Mouse (Mus musculus) kidney, embryonic 16.5 days (tissue): Measurements from ENCODE around the gene Pigq. TPM values are rescaled to one million over a fixed set of nuclear protein-coding genes. Genes with fewer than 3 reads are reported as not detected.

Experiments used
- ATAC-seq: fragments of 200-750 bp; cut with Nextera tagmentation; 2 replicates; pipeline ENCODE4 v1.8.0; 2017; ENCODE audit warnings: moderate TSS enrichment; ENCODE audit not compliant: low FRiP score, low TSS enrichment
- H3K27ac ChIP-seq: fragments of 300-500 bp; sonication (generic); 2 replicates; pipeline ENCODE4 v1.5.1; 2014; ENCODE audit warnings: low read length
- H3K27me3 ChIP-seq: fragments of 300-500 bp; sonication (generic); 2 replicates; pipeline ENCODE4 v1.6.1; 2014; ENCODE audit warnings: low read length, control low read depth, mixed read lengths; ENCODE audit not compliant: insufficient read depth
- H3K36me3 ChIP-seq: fragments of 300-500 bp; sonication (generic); 2 replicates; pipeline ENCODE4 v1.6.1; 2014; ENCODE audit warnings: low read length, control low read depth, mixed read lengths; ENCODE audit not compliant: insufficient read depth
- H3K4me1 ChIP-seq: fragments of 300-500 bp; sonication (generic); 2 replicates; pipeline ENCODE4 v1.6.1; 2014; ENCODE audit warnings: low read length, control low read depth, mixed read lengths; ENCODE audit not compliant: insufficient read depth
- H3K4me2 ChIP-seq: fragments of 300-500 bp; sonication (generic); replicated peaks from 2 replicates; pipeline ENCODE4 v1.6.1; 2014; ENCODE audit warnings: low read depth, low read length
- H3K4me3 ChIP-seq: fragments of 300-500 bp; sonication (generic); 2 replicates; pipeline ENCODE4 v1.5.1; 2014; ENCODE audit warnings: mild to moderate bottlenecking, low read length
- H3K9ac ChIP-seq: fragments of 300-500 bp; sonication (generic); replicated peaks from 2 replicates; pipeline ENCODE4 v1.6.1; 2014; ENCODE audit warnings: low read length
- H3K9me3 ChIP-seq: fragments of 300-500 bp; sonication (generic); 2 replicates; pipeline ENCODE4 v1.6.1; 2016; ENCODE audit warnings: low read length, control low read depth
- WGBS: fragments of 180-500 bp; shearing (Covaris S2); extraction: QIAGEN DNeasy Blood & Tissue Kit; methylation state at CpG from one replicate; pipeline ENCODE4 v1.1.7; 2014; 5-methylcytosine and 5-hydroxymethylcytosine counted together
- polyA plus RNA-seq: library from polyadenylated mRNA; unstranded; fragments of >200 nt; fragmentation: Nextera tagmentation; extraction: Ambion mirVana; gene quantifications from 2 replicates; pipeline ENCODE4 v1.2.1, GENCODE M21; 2015

The Pigq gene
- polyA plus RNA-seq, 1 experiment from 2014 or later = 85.8 TPM

DNA sequence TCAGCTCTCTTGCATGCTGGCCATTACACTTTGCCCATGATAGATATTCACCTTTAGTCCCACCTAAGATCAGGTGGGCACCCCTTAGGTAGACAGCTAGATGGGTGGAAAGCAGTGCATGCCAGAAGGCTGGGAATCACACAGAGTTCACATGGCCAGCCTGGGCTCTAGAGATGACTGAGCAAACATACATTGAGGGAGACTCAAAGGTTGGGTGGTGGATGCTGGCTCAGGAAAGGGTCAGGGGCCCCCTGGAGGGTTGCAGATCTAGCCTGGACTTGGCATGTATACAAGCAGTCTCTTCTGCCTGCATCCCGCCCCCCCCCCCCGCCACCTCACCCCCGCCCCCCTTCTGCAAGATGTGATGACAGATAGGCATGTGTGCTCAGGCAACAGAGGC lies 6.0 kb upstream of the Pigq start:
- Histone ChIP-seq H3K4me2 (peak overlapping the region; percentile 70), H3K9me3 (no peaks in the 10 kb centered on the region), H3K9ac (no peak overlapping the region), H3K27me3 (peaks cover 36% of the 10 kb centered on the region), H3K4me3 (peak overlapping the region; percentile 55), H3K27ac (peak overlapping the region; percentile 75), H3K36me3 (no peaks in the 10 kb centered on the region), H3K4me1 (peaks cover 12% of the 10 kb centered on the region)
- 0% methylated on average over 3 of the region's 3 CpGs for WGBS
- no peak for ATAC-seq

- Histone ChIP-seq H3K4me2 (peak overlapping the region; percentile 70), H3K4me1 (peaks cover 14% of the 10 kb centered on the region), H3K27me3 (peaks cover 36% of the 10 kb centered on the region), H3K9me3 (no peaks in the 10 kb centered on the region), H3K36me3 (no peaks in the 10 kb centered on the region), H3K27ac (peak overlapping the region; percentile 71), H3K4me3 (peak overlapping the region; percentile 30), H3K9ac (no peak overlapping the region)
- ATAC-seq = no peak
- WGBS = 63% methylated on average over 5 of the region's 5 CpGs
Measured at GRCm38 (mm10) chr17:25949981-25950380, 5.2 kb upstream of the Pigq start.

GRCm38 (mm10) chr17:25948051-25948450 lies 3.3 kb upstream of the Pigq start:
- Histone ChIP-seq H3K27ac (no peak overlapping the region; the same call in 1 of the 2 replicates), H3K9me3 (no peaks in the 10 kb centered on the region), H3K27me3 (peaks cover 31% of the 10 kb centered on the region), H3K4me1 (peaks cover 14% of the 10 kb centered on the region), H3K36me3 (no peaks in the 10 kb centered on the region), H3K9ac (no peak overlapping the region), H3K4me2 (no peak overlapping the region), H3K4me3 (no peak overlapping the region)
- WGBS = 65% methylated on average over 8 of the region's 8 CpGs
- ATAC-seq = no peak

GRCm38 (mm10) chr17:25947576-25947975 lies 2.8 kb upstream of the Pigq start:
- no peak for ATAC-seq
- whole genome bisulfite sequencing = 85% methylated on average over 4 of the region's 4 CpGs
- Histone ChIP-seq H3K4me1 (peaks cover 14% of the 10 kb centered on the region), H3K9me3 (no peaks in the 10 kb centered on the region), H3K4me2 (no peak overlapping the region), H3K27me3 (peaks cover 27% of the 10 kb centered on the region), H3K4me3 (no peak overlapping the region), H3K9ac (no peak overlapping the region), H3K36me3 (no peaks in the 10 kb centered on the region), H3K27ac (peak overlapping the region; percentile 15; the same call in 1 of the 2 replicates)

- Histone ChIP-seq H3K4me1 (peaks cover 9% of the 10 kb centered on the region), H3K9me3 (no peaks in the 10 kb centered on the region), H3K36me3 (no peaks in the 10 kb centered on the region), H3K27me3 (peaks cover 20% of the 10 kb centered on the region), H3K4me3 (no peak overlapping the region), H3K27ac (peak overlapping the region; percentile 87; the same call in 1 of the 2 replicates), H3K9ac (no peak overlapping the region), H3K4me2 (no peak overlapping the region)
- no peak for ATAC-seq
- WGBS = 81% methylated on average over 8 of the region's 8 CpGs
Measured at GRCm38 (mm10) chr17:25946891-25947290, 2.2 kb upstream of the Pigq start.

DNA sequence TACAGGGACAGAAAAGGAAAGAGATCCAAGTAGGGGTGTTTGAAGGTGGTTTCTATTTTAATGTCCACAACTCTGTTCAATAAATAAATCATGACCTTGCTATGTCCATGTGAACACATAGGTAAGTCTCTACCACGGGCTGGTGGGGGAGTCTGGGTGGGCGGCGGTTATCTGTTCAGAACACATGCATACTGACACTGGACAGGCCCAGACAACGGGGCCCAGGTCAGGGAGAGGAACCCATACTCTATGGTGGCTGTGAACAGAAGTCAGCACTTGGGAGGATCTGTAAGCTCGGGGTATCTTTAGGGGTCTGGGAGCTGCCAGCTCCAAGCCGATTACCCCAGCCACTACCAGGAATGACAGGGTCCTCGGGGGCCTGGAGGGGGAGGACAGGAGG lies 1.6 kb upstream of the Pigq start:
- H3K4me1 ChIP-seq = peaks cover 6% of the 10 kb centered on the region
- H3K27ac ChIP-seq = peak overlapping the region; percentile 87
- H3K36me3 ChIP-seq = no peaks in the 10 kb centered on the region
- peaks cover 14% of the 10 kb centered on the region for H3K27me3 ChIP-seq
- H3K9me3 ChIP-seq = no peaks in the 10 kb centered on the region
- no peak overlapping the region for H3K4me2 ChIP-seq
- 77% methylated on average over 7 of the region's 7 CpGs for WGBS
- H3K9ac ChIP-seq = no peak overlapping the region
- no peak for ATAC-seq
- H3K4me3 ChIP-seq = no peak overlapping the region

- ATAC-seq = peak; percentile 85
- peaks cover 7% of the 10 kb centered on the region for H3K27me3 ChIP-seq
- WGBS = 35% methylated on average over 9 of the region's 9 CpGs
- no peaks in the 10 kb centered on the region for H3K36me3 ChIP-seq
- no peaks in the 10 kb centered on the region for H3K9me3 ChIP-seq
- no peak overlapping the region for H3K4me2 ChIP-seq
- H3K4me1 ChIP-seq = peaks cover 13% of the 10 kb centered on the region
- H3K27ac ChIP-seq = peak overlapping the region; percentile 87
- no peak overlapping the region for H3K4me3 ChIP-seq
- H3K9ac ChIP-seq = 0 out of 2 replicates have a peak overlapping the region, but pooled peaks have one; percentile 25
Measured at GRCm38 (mm10) chr17:25945517-25946155, 900 bp upstream of the Pigq start.

DNA sequence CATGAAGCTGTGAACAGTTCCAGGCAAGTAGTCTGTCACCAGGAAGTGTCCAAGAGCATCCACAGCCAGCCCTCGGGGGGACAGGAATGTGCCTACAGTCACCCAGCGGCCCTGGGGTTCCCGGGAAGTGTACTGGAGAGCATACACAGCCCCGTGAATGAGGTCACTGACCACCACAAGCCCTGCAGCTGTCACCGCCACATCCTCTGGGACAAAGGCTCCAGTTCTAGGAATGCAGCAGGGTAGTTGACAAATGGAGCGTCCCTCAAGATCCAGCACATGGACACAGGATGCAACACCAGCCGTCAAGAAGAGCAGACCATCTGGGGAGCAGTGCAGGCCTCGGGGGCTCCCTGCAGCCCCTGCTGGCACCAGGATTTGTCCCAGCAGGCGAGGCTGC lies 967 bp downstream of the Pigq start:
- 80% methylated on average over 9 of the region's 9 CpGs for WGBS
- H3K9me3 ChIP-seq = no peaks in the 10 kb centered on the region
- peaks cover 15% of the 10 kb centered on the region for H3K4me1 ChIP-seq
- H3K9ac ChIP-seq = no peak overlapping the region
- no peak overlapping the region for H3K4me3 ChIP-seq
- no peak overlapping the region for H3K4me2 ChIP-seq
- H3K27ac ChIP-seq = no peak overlapping the region
- H3K27me3 ChIP-seq = no peaks in the 10 kb centered on the region
- ATAC-seq = no peak
- H3K36me3 ChIP-seq = no peaks in the 10 kb centered on the region

DNA sequence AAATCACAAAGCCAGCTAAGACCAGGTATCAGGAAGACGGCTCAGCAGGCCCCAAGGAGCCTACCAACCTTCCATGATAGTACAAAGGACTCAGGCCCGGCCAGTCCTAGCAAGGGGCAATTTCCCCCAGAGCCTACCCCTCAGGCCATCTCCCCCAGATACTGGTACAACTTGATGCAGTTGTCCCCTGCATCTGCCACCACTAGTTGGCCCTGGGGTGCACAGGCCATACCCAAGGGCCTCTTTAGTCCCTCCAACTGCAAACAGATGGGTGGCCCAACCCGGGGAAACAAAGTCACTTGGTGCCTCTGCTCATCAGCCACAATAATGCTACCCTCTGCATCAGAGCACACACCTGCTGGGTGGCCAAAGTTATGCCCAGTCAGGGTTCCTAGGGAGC lies 1.5 kb downstream of the Pigq start:
- no peak overlapping the region for H3K27ac ChIP-seq
- 85% methylated on average over 3 of the region's 3 CpGs for WGBS
- H3K36me3 ChIP-seq = no peaks in the 10 kb centered on the region
- H3K4me3 ChIP-seq = no peak overlapping the region
- no peak for ATAC-seq
- H3K27me3 ChIP-seq = no peaks in the 10 kb centered on the region
- H3K9me3 ChIP-seq = no peaks in the 10 kb centered on the region
- no peak overlapping the region for H3K4me2 ChIP-seq
- no peak overlapping the region for H3K9ac ChIP-seq
- peaks cover 15% of the 10 kb centered on the region for H3K4me1 ChIP-seq

DNA sequence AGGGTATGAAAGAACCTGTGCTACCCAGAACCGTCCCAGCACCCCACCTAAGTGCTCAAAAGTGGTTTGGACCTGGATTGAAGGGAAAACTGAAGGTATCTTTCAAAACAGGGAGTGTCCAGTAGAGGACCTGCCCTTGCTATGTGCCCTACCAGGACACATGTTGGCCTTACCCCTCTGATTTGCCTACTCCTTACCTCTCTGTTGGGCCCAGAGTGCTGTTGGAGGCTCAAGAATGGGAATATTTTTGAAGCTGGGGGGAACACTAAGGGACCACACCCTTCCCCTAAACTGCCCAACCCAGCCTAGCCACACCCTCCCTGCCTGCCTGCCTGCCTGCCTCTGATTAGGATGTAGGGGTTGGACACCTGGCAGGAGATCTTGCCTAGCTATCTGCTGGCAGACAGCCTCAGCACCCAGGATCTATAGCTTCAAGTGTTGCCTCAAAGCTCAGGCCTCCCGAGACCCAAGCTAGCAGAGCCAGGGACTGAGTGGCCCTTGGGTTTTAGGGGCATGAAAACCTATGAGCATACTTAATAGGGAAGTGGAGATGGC lies 2.1 kb downstream of the Pigq start:
- Histone ChIP-seq H3K9me3 (no peaks in the 10 kb centered on the region), H3K27ac (no peak overlapping the region), H3K27me3 (no peaks in the 10 kb centered on the region), H3K4me1 (peaks cover 15% of the 10 kb centered on the region), H3K9ac (no peak overlapping the region), H3K36me3 (no peaks in the 10 kb centered on the region), H3K4me3 (no peak overlapping the region), H3K4me2 (no peak overlapping the region)
- ATAC-seq = no peak
- WGBS = 78% methylated on average over 2 of the region's 2 CpGs
